Mouse (Mus musculus) heart, adult 18-20 months (tissue): ENCODE data around the gene Mdh2. TPM values are rescaled to one million over a fixed set of nuclear protein-coding genes. Genes with fewer than 3 reads are reported as not detected.
A peak's percentile ranks its signal among the peaks of the same experiment; 100 is the strongest.

Experiments used
- DNase-seq, 2 experiments: peaks; one replicate each; pipeline ENCODE4 v3.0.0; 2021 to 2022; ENCODE audit warnings: mixed read lengths in 1 of 2
- total RNA-seq, 2 experiments: library from RNA; stranded (reverse); gene quantifications; 2 replicates each; pipeline ENCODE4 v1.2.3; 2021

The Mdh2 gene
- total RNA-seq, 2 experiments from 2014 or later, result 1,865 to 1,976 TPM

DNA sequence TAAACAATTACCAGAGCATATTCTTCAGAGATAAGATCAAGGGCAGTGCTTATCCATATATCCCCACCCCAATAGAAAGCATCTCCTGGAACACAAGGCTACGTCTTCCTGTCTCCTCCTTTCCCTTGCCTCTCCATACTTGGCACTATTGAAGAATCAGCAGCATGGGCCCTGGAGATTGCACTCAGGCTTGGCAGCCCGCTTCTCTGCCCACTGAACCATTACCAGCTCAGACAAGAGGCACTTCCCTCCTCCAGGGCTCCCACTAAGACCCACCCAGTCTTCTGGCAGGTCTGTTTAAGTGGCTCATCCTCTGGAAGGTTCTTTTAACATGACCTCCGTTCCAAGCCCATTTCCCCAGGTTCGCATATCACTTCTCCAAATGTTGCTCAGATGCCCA, 1.7 kb upstream of the Mdh2 start:
- DNase-seq, result no peak

DNA sequence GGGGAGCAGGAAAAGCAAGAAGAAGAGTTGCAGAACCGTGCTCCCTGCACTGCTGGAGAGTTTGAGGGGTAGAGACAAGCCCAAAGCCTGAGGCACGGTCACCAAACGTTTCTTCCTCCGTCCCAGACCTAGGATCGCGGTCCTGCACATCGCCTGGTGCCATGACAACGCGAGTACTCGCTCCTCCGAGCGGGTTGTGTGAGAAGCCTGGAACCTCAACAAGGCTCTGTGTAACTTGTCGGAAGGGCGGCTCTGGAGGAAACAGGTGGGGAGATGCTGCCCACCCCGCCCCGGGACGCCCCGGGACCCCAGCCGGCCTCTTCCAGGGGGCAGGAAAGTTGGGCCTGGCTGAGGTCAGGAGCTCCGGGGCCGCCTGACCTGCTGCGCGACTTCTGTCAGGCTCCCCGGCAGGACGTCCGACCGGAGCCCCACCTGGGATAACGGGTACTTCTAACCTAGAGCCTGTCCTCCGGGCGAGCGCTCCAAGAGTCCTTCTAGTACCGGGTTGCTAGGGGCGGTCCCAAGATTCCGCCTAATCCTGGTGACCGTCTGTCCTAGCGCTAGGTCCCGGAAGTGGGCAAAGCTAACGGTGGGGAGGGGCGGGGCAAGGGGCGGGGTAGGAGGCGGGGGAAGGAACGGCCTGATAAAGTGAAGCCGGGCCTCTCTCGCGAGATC, 347 bp upstream of the Mdh2 start, which contains the start of gene Styxl1:
Gene Styxl1 (minus strand): TSS at position 590 of the 675 bp plus-strand sequence.
- no peak for DNase-seq

- DNase-seq, result no peak
Observed at GRCm38 (mm10) chr5:135780331-135780730, 2.1 kb downstream of the Mdh2 start.

DNA sequence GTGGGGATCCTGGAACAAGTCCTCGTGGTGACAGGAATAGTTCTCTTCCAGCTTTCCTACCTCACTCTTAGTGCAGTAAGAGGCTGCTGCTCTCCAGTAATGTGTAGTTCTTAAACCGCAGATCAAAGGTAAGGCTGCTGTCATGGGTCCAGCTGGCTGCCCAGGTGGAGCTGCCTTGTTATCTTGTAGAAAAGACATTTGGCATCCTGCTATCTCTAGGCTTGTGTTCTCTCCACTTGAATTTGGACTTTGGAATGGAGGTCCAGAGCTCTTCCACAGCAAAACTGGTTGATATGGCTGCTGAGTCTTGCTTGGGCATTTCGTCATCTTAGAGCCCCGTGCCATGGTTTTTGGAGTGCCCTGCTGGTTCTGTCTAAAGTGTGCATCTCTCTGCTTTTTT, 4.6 kb downstream of the Mdh2 start:
- no peak for DNase-seq

DNA sequence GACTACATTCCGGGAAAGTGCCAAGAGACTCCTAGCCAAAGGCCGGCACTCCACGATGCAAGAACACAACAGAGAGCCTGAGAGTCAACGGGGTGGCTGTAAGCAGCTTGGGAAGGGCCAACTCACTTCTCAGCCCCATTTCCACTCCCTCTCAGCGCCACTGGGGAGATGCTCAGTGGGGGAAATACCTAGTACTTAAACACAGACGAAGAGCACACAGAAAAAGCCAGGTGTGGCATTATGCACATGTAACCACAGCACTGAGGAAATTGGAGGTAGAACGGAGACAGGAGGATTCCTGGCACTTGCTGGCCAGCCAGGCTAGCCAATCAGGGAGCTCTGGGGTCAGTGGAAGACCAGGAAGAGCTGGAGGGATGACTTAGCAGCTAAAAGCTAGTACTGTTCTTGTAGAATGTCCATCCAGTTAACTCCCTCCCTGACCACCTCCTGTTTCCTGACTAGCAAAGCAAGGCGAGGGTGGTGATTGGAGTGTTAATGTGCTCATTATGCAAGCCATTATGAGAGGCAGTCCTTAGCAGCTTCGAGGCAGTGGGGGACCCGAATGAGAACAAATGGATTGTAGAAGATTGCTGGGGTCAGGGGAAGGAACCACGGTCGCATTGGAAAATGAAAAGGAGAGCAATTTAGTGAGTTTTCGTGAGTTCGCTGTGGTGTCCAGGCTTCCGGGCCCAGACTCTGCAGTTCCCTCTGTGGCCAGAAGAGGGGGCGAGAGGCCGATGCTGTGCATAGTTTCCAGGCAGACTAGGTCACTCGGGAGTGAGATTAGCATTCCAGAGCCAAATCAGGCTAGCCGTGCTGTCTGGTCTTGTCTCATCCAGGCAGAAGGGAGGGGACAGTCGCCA, 15.9 kb downstream of the Mdh2 start:
- peak; percentile 86 to 95 for DNase-seq

GRCm38 (mm10) chr5:135794859-135795181, 16.5 kb downstream of the Mdh2 start:
- no peak for DNase-seq

GRCm38 (mm10) chr5:135799746-135800145, 21.5 kb downstream of the Mdh2 start:
- DNase-seq, result no peak

- no peak for DNase-seq
Observed at GRCm38 (mm10) chr5:135800927-135801326, 22.6 kb downstream of the Mdh2 start.

DNA sequence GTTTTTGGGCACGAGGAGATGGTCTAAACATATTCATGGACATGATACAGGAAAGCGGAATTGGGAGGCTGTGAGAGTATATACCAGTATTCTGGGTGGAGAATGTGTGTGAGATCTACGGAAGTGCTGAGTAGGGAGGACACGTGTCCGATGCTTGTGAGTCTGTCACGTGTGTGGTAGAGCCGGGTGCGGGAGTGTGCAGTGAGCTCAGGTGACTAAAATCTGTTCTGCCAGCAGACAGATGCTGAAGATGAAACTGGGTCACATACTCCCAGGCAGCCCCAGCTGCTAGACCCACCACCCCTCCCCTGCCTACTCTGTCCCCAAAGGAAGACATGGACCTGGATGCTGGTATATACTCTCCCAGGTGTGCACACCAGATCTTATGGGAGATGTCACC, 24.4 kb downstream of the Mdh2 start:
- no peak for DNase-seq

DNA sequence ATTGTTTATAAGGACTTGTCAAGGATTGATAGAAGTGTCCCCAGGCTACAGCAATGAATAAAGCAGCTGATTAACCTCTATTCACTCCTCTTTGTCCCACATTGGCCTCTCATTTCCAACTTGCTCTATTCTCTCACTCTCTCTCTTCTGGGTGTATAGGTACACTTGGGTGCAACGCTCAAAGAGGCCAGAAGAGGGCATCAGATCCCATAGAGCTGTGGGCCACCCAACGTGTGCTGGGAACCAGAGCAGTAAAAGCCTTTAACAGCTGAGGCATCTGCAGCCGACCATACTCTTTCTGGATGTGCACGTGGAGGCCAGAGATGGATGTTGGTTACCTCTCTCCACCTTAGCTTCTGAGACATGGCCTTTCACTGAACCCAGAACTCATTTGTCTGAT, 24.9 kb downstream of the Mdh2 start:
- no peak for DNase-seq

GRCm38 (mm10) chr5:135803676-135804075, 25.4 kb downstream of the Mdh2 start:
- DNase-seq, result no peak

DNA sequence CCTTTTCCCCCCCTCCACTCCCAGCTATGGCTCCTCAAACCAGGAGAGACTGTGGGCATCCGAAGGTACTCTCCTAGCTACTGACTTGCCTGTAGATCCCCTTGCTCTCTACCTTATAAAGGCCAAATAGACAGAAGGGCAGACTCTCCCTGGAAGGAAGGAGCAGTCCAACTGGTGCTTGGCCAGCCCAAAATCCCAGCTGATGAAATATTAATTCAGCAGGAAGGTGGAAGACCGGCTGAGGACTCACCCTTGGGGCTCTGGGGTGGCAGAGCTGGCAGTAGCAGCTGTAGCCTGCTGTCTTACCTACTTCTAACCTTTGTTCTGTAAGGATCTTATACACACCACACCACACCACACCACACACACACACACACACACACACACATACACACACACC, 26.5 kb downstream of the Mdh2 start:
- no peak for DNase-seq

- DNase-seq, result peak; percentile 85 to 95
Observed at GRCm38 (mm10) chr5:135806555-135807262, 28.4 kb downstream of the Mdh2 start, which contains the start of gene Srrm3. TSS of gene Srrm3 (plus strand) at chr5:135806890.

DNA sequence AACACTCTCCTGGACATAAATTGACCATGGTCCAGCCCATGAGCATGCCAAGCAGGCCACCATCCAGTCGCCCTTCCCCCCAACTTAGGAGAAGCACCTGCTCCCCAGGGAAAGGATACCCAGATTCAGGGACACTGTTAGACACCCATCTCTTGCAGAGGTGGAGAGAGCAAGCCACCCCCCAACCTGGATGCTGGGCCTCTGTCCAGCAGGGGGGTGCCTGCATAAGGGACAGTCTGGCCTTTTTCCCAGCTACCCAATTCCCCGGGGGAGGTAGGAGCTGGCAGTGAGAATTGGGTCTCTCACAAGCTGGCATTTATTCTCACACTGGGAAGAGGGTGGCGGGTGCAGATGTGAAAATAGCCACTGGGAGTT, 29.0 kb downstream of the Mdh2 start:
- DNase-seq, result no peak

DNA sequence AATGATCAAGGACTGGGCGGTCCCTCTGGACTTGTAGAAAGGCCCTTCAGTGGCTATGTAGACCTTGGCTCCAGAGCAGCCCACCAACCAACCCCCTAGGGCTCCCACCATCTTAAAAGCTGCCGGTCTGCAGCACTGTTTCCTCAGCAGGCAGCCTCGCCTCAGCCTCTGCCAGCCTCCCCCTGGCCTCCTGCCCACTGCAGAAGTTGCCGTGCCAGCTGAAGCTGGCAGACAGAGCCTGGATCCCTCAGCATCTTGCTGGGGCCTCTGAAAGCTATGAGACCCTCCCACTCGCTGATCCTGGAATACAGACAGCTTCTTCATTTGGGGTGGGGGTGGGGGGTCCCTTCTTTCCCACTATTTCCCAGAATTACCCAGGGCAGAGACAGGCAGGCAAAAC, 34.7 kb downstream of the Mdh2 start:
- no peak for DNase-seq

DNA sequence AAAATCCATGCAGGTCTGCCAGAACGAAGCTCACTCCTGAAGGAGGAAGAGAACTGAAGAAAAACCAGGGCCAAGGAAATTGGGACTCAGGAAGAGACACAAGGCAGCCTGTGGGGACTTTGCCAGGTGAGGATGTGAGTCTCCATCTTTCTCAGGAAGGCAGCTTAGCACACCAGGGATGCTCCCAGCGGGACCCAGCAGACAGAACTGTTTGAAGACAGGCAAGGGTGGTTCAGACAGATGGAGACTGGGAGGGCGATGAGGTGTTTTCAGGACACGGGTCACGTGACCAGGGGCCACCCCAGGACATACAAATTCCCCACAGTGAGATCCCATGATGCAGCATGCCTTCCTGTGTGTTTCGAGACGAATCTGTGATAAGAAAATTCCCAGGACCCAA, 40.2 kb downstream of the Mdh2 start:
- no peak for DNase-seq

DNA sequence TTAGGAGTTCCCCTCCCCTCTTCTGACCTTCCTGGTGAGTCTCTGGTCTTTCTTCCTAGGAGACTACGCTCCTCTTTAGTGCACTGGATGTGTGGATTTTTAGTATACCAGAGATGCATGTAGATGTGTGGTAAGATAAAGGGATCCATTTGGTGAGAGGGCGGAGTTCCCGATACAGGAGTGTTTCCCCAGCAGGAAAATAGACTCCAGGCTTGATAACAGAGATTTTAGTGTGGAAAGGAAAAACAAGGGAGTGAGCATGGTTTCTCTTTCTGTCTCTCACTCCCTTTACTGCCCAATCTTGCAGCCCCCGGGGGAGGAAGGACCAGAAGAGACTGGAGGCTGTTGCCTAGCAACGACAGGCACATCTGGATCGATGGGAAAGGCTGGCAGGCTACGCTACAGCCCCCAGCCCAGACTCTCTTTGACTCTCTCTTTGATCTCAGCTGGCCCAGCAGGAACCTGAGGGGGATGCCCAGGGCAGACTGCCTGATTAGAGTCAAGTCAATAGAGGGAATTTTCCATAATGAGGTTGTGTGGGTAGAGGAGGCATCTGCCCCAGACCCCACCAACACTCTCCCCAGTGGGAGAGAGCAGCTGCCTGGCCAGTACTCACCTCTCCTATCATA, 44.1 kb downstream of the Mdh2 start:
- DNase-seq, result no peak

DNA sequence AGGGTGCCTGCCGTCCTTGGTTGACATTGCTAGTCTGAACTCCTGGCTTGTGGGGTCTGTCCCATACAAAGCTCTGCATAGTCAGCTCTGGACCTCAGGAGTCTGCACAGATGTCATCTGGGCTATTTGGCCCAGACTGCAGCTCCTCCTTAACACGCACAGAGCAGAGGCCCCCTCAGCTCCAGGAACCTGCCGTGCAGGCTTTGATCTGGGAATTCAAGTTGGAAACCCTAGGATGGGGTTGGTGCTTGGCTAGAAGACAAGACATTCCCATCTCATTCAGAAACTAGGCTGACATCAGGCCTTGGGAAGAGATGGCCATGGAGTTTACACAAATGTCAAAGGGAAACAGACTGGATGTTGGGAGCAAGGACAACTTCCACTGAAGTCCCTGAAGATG, 46.2 kb downstream of the Mdh2 start:
- DNase-seq, result no peak

DNA sequence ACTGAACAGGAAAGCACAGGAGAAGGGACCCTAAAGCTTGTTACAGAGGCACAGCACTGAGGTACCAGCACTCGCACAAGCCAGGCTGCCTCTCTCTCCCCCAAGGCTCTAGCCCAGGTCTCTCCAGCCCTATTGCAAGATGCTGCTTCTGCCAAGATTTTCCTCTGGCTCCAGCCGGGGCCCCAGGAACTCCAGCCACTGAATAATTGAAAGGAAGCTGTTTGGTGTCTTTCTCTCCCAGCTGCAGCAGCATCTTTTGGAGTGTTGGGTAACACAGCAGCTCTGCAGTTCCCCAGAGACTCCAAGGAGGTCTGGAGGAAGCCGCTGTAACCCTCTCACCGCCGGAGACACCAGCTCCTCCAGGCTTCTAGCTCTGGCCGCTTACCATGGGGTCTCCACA, 47.9 kb downstream of the Mdh2 start:
- no peak for DNase-seq

GRCm38 (mm10) chr5:135829381-135829780, 51.1 kb downstream of the Mdh2 start:
- DNase-seq, result no peak

DNA sequence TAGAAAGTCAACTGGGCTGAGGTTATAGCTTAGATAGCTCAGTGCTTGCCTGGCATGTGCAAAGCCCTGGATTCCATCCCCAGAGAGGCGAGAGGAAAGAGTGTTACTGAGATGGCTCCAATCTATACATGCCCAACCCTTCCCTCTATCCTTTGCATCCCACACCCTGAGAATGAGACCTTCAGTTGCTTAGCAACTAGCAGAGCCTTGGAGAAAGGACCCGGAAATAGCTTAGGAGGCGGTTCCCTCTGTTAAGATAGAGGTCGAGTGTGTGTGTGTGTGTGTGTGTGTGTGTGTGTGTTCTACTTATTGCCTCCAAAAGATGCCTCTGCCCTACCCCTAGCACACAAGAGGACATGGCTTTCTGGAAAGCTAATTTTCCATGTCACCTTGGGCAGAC, 54.4 kb downstream of the Mdh2 start:
- DNase-seq, result no peak

DNA sequence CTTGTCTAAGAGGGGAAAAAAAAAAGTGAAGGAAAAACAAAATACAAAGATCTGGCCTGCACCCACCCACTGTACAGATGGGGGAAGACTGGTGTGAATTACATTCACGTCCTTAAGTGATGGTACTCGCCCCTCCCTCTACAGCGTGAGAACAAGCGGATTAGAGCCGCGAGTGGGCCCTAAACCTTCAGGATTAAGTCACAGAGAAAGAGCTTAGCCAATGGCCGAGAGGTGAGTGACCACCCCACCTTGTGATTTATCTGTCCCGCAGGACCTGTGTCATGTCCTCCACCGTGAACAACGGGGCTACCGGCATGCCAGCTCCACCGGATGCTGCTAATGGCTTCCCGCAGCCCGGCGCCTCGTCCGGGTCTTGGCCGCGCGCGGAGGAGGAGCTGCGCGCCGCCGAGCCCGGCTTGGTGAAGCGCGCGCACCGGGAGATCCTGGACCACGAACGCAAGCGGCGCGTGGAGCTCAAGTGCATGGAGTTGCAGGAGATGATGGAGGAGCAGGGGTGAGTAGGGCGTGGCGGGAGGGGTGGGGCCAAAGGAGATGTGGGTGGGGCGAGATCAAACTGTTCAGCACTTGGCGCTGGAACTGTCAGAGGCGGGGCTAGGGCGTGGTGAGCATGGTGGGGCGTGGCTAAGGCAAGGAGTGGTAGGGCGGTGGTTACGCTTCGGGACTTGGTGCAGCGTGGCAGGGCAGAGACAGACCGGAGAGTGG, 56.6 kb downstream of the Mdh2 start:
- peak; percentile 37 for DNase-seq
